Mouse (Mus musculus): ENCODE data around the gene Cideb. TPM values are rescaled to one million over a fixed set of nuclear protein-coding genes. Genes with fewer than 3 reads are reported as not detected.

Cideb gene
- polyA plus RNA-seq, 1 experiment from 2014 or later = 385 TPM

- Histone ChIP-seq H3K4me2 (replicated peaks; ENCODE audit: low read depth) (no peak overlapping the region), H3K27me3 (replicated peaks; ENCODE audit: control insufficient read depth, insufficient read depth, low read length) (no peaks in the 10 kb centered on the region), H3K36me3 (ENCODE audit: control insufficient read depth, insufficient read depth) (no peaks in the 10 kb centered on the region), H3K9me3 (ENCODE audit: control insufficient read depth) (no peaks in the 10 kb centered on the region), H3K4me1 (replicated peaks; ENCODE audit: control insufficient read depth, insufficient read depth, low read length) (no peaks in the 10 kb centered on the region), H3K27ac (ENCODE audit: low read depth, low read length) (no peak overlapping the region), H3K4me3 (ENCODE audit: low read depth, low read length) (no peak overlapping the region), H3K9ac (ENCODE audit: low read depth, low read length) (no peak overlapping the region)
- TF ChIP-seq CTCF (IDR thresholded peaks at IDR 0.05; ENCODE audit: low read depth) = no peak
- ATAC-seq = no peak
- WGBS = 69% methylated on average over 5 of the region's 5 CpGs
Observed at GRCm38 (mm10) chr14:55707397-55707796, 50.9 kb downstream of the Cideb start.

- no peak overlapping the region for H3K4me2 ChIP-seq (replicated peaks; ENCODE audit: low read depth)
- no peak overlapping the region for H3K27ac ChIP-seq (ENCODE audit: low read depth, low read length)
- H3K4me1 ChIP-seq (replicated peaks; ENCODE audit: control insufficient read depth, insufficient read depth, low read length) = no peaks in the 10 kb centered on the region
- ATAC-seq = no peak
- H3K36me3 ChIP-seq (ENCODE audit: control insufficient read depth, insufficient read depth) = no peaks in the 10 kb centered on the region
- no peaks in the 10 kb centered on the region for H3K9me3 ChIP-seq (ENCODE audit: control insufficient read depth)
- WGBS = 72% methylated on average over 8 of the region's 8 CpGs
- H3K27me3 ChIP-seq (replicated peaks; ENCODE audit: control insufficient read depth, insufficient read depth, low read length) = no peaks in the 10 kb centered on the region
- no peak overlapping the region for H3K9ac ChIP-seq (ENCODE audit: low read depth, low read length)
- no peak for TF ChIP-seq CTCF (IDR thresholded peaks at IDR 0.05; ENCODE audit: low read depth)
- H3K4me3 ChIP-seq (ENCODE audit: low read depth, low read length) = no peak overlapping the region
Observed at GRCm38 (mm10) chr14:55706051-55706600, 52.1 kb downstream of the Cideb start.

Other genes with a start within 250 kb of the Cideb start
- 0.24 and 0.39 TPM in 2 replicates for gene Cpne6, start 248.0 kb downstream of the Cideb start, polyA plus RNA-seq (2015; fragmentation: Nextera tagmentation; extraction: Ambion mirVana)
- not detected in 2 replicates for gene Nrl, start 233.5 kb downstream of the Cideb start, polyA plus RNA-seq (2015; fragmentation: Nextera tagmentation; extraction: Ambion mirVana)
- 16.7 and 17.6 TPM in 2 replicates for gene Pck2, start 218.2 kb downstream of the Cideb start, polyA plus RNA-seq (2015; fragmentation: Nextera tagmentation; extraction: Ambion mirVana)
- gene Dcaf11, start 198.5 kb downstream of the Cideb start, polyA plus RNA-seq (2015; fragmentation: Nextera tagmentation; extraction: Ambion mirVana) = 67.0 and 74.7 TPM in 2 replicates
- gene A730061H03Rik, start 198.1 kb downstream of the Cideb start, polyA plus RNA-seq (2015; fragmentation: Nextera tagmentation; extraction: Ambion mirVana) = 1.2 and 1.8 TPM in 2 replicates
- 0.48 and 0.52 TPM in 2 replicates for gene Fitm1, start 182.8 kb downstream of the Cideb start, polyA plus RNA-seq (2015; fragmentation: Nextera tagmentation; extraction: Ambion mirVana)
- gene Psme1, start 180.3 kb downstream of the Cideb start, polyA plus RNA-seq (2015; fragmentation: Nextera tagmentation; extraction: Ambion mirVana) = 283 and 287 TPM in 2 replicates
- 21.6 TPM in 2 replicates for gene Emc9, start 173.2 kb downstream of the Cideb start, polyA plus RNA-seq (2015; fragmentation: Nextera tagmentation; extraction: Ambion mirVana)
- 481 and 514 TPM in 2 replicates for gene Psme2, start 167.3 kb downstream of the Cideb start, polyA plus RNA-seq (2015; fragmentation: Nextera tagmentation; extraction: Ambion mirVana)
- 18.2 and 24.0 TPM in 2 replicates for gene Rnf31, start 166.8 kb downstream of the Cideb start, polyA plus RNA-seq (2015; fragmentation: Nextera tagmentation; extraction: Ambion mirVana)
- 44.7 and 46.9 TPM in 2 replicates for gene Irf9, start 154.9 kb downstream of the Cideb start, polyA plus RNA-seq (2015; fragmentation: Nextera tagmentation; extraction: Ambion mirVana)
- 29.8 and 30.1 TPM in 2 replicates for gene Rec8, start 140.4 kb downstream of the Cideb start, polyA plus RNA-seq (2015; fragmentation: Nextera tagmentation; extraction: Ambion mirVana)
- 28.0 and 29.8 TPM in 2 replicates for gene Ipo4, start 122.5 kb downstream of the Cideb start, polyA plus RNA-seq (2015; fragmentation: Nextera tagmentation; extraction: Ambion mirVana)
- 2.3 and 2.7 TPM in 2 replicates for gene Gm49378, start 120.6 kb downstream of the Cideb start, polyA plus RNA-seq (2015; fragmentation: Nextera tagmentation; extraction: Ambion mirVana)
- 94.6 and 95.9 TPM in 2 replicates for gene Tm9sf1, start 114.7 kb downstream of the Cideb start, polyA plus RNA-seq (2015; fragmentation: Nextera tagmentation; extraction: Ambion mirVana)
- gene Tssk4, start 108.3 kb downstream of the Cideb start, polyA plus RNA-seq (2015; fragmentation: Nextera tagmentation; extraction: Ambion mirVana) = 0.65 and 0.69 TPM in 2 replicates
- gene Mdp1, start 98.0 kb downstream of the Cideb start, polyA plus RNA-seq (2015; fragmentation: Nextera tagmentation; extraction: Ambion mirVana) = 85.1 and 94.0 TPM in 2 replicates
- gene Gmpr2, start 86.5 kb downstream of the Cideb start, polyA plus RNA-seq (2015; fragmentation: Nextera tagmentation; extraction: Ambion mirVana) = 21.3 and 24.4 TPM in 2 replicates
- gene Nedd8, start 86.3 kb downstream of the Cideb start, polyA plus RNA-seq (2015; fragmentation: Nextera tagmentation; extraction: Ambion mirVana) = 385 and 387 TPM in 2 replicates
- 20.6 and 21.9 TPM in 2 replicates for gene Tinf2, start 76.6 kb downstream of the Cideb start, polyA plus RNA-seq (2015; fragmentation: Nextera tagmentation; extraction: Ambion mirVana)
- 1.1 and 1.3 TPM in 2 replicates for gene Tgm1, start 44.5 kb downstream of the Cideb start, polyA plus RNA-seq (2015; fragmentation: Nextera tagmentation; extraction: Ambion mirVana)
- gene Rabggta, start 36.2 kb downstream of the Cideb start, polyA plus RNA-seq (2015; fragmentation: Nextera tagmentation; extraction: Ambion mirVana) = 24.0 and 25.6 TPM in 2 replicates
- gene Dhrs1, start 12.8 kb downstream of the Cideb start, polyA plus RNA-seq (2015; fragmentation: Nextera tagmentation; extraction: Ambion mirVana) = 466 and 476 TPM in 2 replicates
- gene Nop9, start 12.8 kb downstream of the Cideb start, polyA plus RNA-seq (2015; fragmentation: Nextera tagmentation; extraction: Ambion mirVana) = 14.4 and 14.9 TPM in 2 replicates
- 6.7 and 9.0 TPM in 2 replicates for gene Ltb4r2, start 3.0 kb upstream of the Cideb start, polyA plus RNA-seq (2015; fragmentation: Nextera tagmentation; extraction: Ambion mirVana)
- gene Ltb4r1, start 7.5 kb upstream of the Cideb start, polyA plus RNA-seq (2015; fragmentation: Nextera tagmentation; extraction: Ambion mirVana) = 3.8 and 4.1 TPM in 2 replicates
- gene Adcy4, start 25.6 kb upstream of the Cideb start, polyA plus RNA-seq (2015; fragmentation: Nextera tagmentation; extraction: Ambion mirVana) = 3.5 and 4.3 TPM in 2 replicates
- 39.2 and 47.3 TPM in 2 replicates for gene Ripk3, start 30.4 kb upstream of the Cideb start, polyA plus RNA-seq (2015; fragmentation: Nextera tagmentation; extraction: Ambion mirVana)
- 5.9 and 6.1 TPM in 2 replicates for gene Nfatc4, start 64.7 kb upstream of the Cideb start, polyA plus RNA-seq (2015; fragmentation: Nextera tagmentation; extraction: Ambion mirVana)
- gene Nynrin, start 95.6 kb upstream of the Cideb start, polyA plus RNA-seq (2015; fragmentation: Nextera tagmentation; extraction: Ambion mirVana) = 2.2 and 2.5 TPM in 2 replicates
- 0.16 and 0.26 TPM in 2 replicates for gene Cbln3, start 125.9 kb upstream of the Cideb start, polyA plus RNA-seq (2015; fragmentation: Nextera tagmentation; extraction: Ambion mirVana)
- 5.1 and 6.3 TPM in 2 replicates for gene Khnyn, start 126.5 kb upstream of the Cideb start, polyA plus RNA-seq (2015; fragmentation: Nextera tagmentation; extraction: Ambion mirVana)
- gene Sdr39u1, start 141.8 kb upstream of the Cideb start, polyA plus RNA-seq (2015; fragmentation: Nextera tagmentation; extraction: Ambion mirVana) = 70.9 and 71.5 TPM in 2 replicates
- 5.8 and 6.4 TPM in 2 replicates for gene Cma1, start 186.2 kb upstream of the Cideb start, polyA plus RNA-seq (2015; fragmentation: Nextera tagmentation; extraction: Ambion mirVana)
- not detected in 2 replicates for gene Cma2, start 192.5 kb upstream of the Cideb start, polyA plus RNA-seq (2015; fragmentation: Nextera tagmentation; extraction: Ambion mirVana)